Mouse (Mus musculus): ENCODE measurements around the gene Vmn1r119. TPM values are rescaled to one million over a fixed set of nuclear protein-coding genes. Genes with fewer than 3 reads are reported as not detected.
"Not testable (repeated sequence)": the region's sequence is repeated elsewhere in the genome, so short reads cannot be mapped to it uniquely, and the experiment has no call there.

The Vmn1r119 gene
- polyA plus RNA-seq (2014; fragmentation: Nextera tagmentation; extraction: Ambion mirVana): not detected in 2 replicates

- not testable (repeated sequence) for H3K36me3 ChIP-seq (replicated peaks; ENCODE audit: control insufficient read depth, insufficient read depth); H3K4me1 ChIP-seq (replicated peaks; ENCODE audit: control insufficient read depth, insufficient read depth, low read length); H3K4me2 ChIP-seq (replicated peaks); H3K4me3 ChIP-seq (replicated peaks; ENCODE audit: low read length); H3K9ac ChIP-seq; H3K9me3 ChIP-seq (ENCODE audit: control insufficient read depth, low read length); H3K27ac ChIP-seq; DNase-seq (ENCODE audit: low spot score); ATAC-seq (ENCODE audit: low FRiP score); H3K27me3 ChIP-seq (ENCODE audit: control insufficient read depth, insufficient read depth, low read length)
- WGBS: no CpG with 5 or more reads among the region's 2 CpGs
These were observed at the start of gene Vmn1r119 for GRCm38 (mm10) chr7:21012355-21012754. Vmn1r119 (minus strand) TSS chr7:21012455.

- 83% methylated on average over 1 of the region's 1 CpGs for WGBS
These were observed 41.4 kb upstream of the Vmn1r119 start, which contains the start of gene Vmn1r120 for GRCm38 (mm10) chr7:21053684-21054083. Vmn1r120 (minus strand) TSS chr7:21053784.

More at GRCm38 (mm10) chr7:21053684-21054083, 41.4 kb upstream of the Vmn1r119 start, which contains the start of gene Vmn1r120:
- H3K9me3 ChIP-seq (ENCODE audit: control insufficient read depth, low read length); H3K4me1 ChIP-seq (replicated peaks; ENCODE audit: control insufficient read depth, insufficient read depth, low read length); H3K4me2 ChIP-seq (replicated peaks); H3K4me3 ChIP-seq (replicated peaks; ENCODE audit: low read length); ATAC-seq (ENCODE audit: low FRiP score); H3K36me3 ChIP-seq (replicated peaks; ENCODE audit: control insufficient read depth, insufficient read depth); H3K27me3 ChIP-seq (ENCODE audit: control insufficient read depth, insufficient read depth, low read length); H3K9ac ChIP-seq; H3K27ac ChIP-seq; DNase-seq (ENCODE audit: low spot score): not testable (repeated sequence)

Other genes with a start within 250 kb of the Vmn1r119 start
- not detected in 2 replicates for gene Vmn1r112, start 241.3 kb downstream of the Vmn1r119 start, polyA plus RNA-seq (2014; fragmentation: Nextera tagmentation; extraction: Ambion mirVana)
- gene Vmn1r113, start 225.2 kb downstream of the Vmn1r119 start, polyA plus RNA-seq (2014; fragmentation: Nextera tagmentation; extraction: Ambion mirVana): not detected in 2 replicates
- not detected in 2 replicates for gene Vmn1r114, start 200.3 kb downstream of the Vmn1r119 start, polyA plus RNA-seq (2014; fragmentation: Nextera tagmentation; extraction: Ambion mirVana)
- not detected in 2 replicates for gene Vmn1r115, start 167.5 kb downstream of the Vmn1r119 start, polyA plus RNA-seq (2014; fragmentation: Nextera tagmentation; extraction: Ambion mirVana)
- not detected in 2 replicates for gene Vmn1r116, start 140.2 kb downstream of the Vmn1r119 start, polyA plus RNA-seq (2014; fragmentation: Nextera tagmentation; extraction: Ambion mirVana)
- gene Vmn1r117, start 128.3 kb downstream of the Vmn1r119 start, polyA plus RNA-seq (2014; fragmentation: Nextera tagmentation; extraction: Ambion mirVana): not detected in 2 replicates
- gene Vmn1r118, start 100.1 kb downstream of the Vmn1r119 start, polyA plus RNA-seq (2014; fragmentation: Nextera tagmentation; extraction: Ambion mirVana): not detected in 2 replicates
- not detected in 2 replicates for gene Vmn1r120, start 41.3 kb upstream of the Vmn1r119 start, polyA plus RNA-seq (2014; fragmentation: Nextera tagmentation; extraction: Ambion mirVana)
- not detected in 2 replicates for gene Vmn1r121, start 86.1 kb upstream of the Vmn1r119 start, polyA plus RNA-seq (2014; fragmentation: Nextera tagmentation; extraction: Ambion mirVana)
- gene Vmn1r122, start 121.7 kb upstream of the Vmn1r119 start, polyA plus RNA-seq (2014; fragmentation: Nextera tagmentation; extraction: Ambion mirVana): not detected in 2 replicates
- gene Vmn1r123, start 149.7 kb upstream of the Vmn1r119 start, polyA plus RNA-seq (2014; fragmentation: Nextera tagmentation; extraction: Ambion mirVana): not detected in 2 replicates
- not detected in 2 replicates for gene Gm5157, start 178.0 kb upstream of the Vmn1r119 start, polyA plus RNA-seq (2014; fragmentation: Nextera tagmentation; extraction: Ambion mirVana)
- gene Vmn1r124, start 248.2 kb upstream of the Vmn1r119 start, polyA plus RNA-seq (2014; fragmentation: Nextera tagmentation; extraction: Ambion mirVana): not detected in 2 replicates